ENCODE assay signal across 12 mouse cellular contexts in the genomic region with DNA sequence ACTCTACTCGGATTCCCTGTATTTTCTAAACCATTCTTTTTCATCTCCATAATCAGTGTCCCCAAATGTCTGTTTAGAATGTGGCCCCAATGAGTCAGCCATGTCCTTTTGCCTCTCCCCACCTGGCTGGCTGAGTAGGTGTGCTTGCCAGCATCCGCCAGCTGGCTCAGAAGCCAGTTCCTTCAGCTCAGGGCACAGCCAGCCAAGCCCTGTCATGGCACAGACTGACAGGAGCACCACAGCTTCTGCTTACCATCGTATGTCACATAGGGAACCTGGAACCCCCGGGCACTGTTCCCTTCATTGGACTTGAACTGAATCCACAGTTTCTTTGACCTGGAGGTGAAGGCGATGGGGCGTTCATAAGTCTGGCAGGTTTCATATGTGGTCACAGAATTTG. TPM values are rescaled to one million over a fixed set of nuclear protein-coding genes. Genes with fewer than 3 reads are reported as not detected.
A peak's percentile ranks its signal among the peaks of the same experiment; 100 is the strongest.
DNase-seq lines count a peak whose midpoint lies in the region; ATAC-seq lines count a peak whose summit lies in the region.
"Had no signal": no experiment of that assay in that cellular context is flagged by ENCODE, and none has a peak within 500 bp of the region (broad histone marks: within the 10 kb centered on the region; RNA-seq: fewer than 3 reads in every experiment).

No protein-coding gene starts in this region.

- 85% methylated on average over 6 of the region's 6 CpGs for WGBS in hindbrain, embryonic 16.5 days

- H3K27ac ChIP-seq in hindbrain, embryonic 16.5 days (ENCODE audit: low read depth, low read length): no peak overlapping the region
- H3K27ac ChIP-seq: kidney, postnatal 0 days; limb, embryonic 10.5 days; liver, embryonic 13.5 days had no signal

- H3K4me2 ChIP-seq in hindbrain, embryonic 16.5 days (ENCODE audit: low read length): no peak overlapping the region
- H3K4me2 ChIP-seq: liver, embryonic 13.5 days had no signal

- H3K36me3 ChIP-seq in hindbrain, embryonic 16.5 days (ENCODE audit: control insufficient read depth, insufficient read depth, low read length): no peaks in the 10 kb centered on the region
- H3K36me3 ChIP-seq: limb, embryonic 10.5 days; liver, embryonic 13.5 days had no signal

- H3K4me3 ChIP-seq in hindbrain, embryonic 16.5 days (ENCODE audit: low read length): no peak overlapping the region
- H3K4me3 ChIP-seq: limb, embryonic 10.5 days; liver, embryonic 13.5 days had no signal

- no peak overlapping the region for H3K9ac ChIP-seq in hindbrain, embryonic 16.5 days (ENCODE audit: low read depth, low read length)
- H3K9ac ChIP-seq: liver, embryonic 13.5 days had no signal

- no peaks in the 10 kb centered on the region for H3K9me3 ChIP-seq in hindbrain, embryonic 16.5 days (ENCODE audit: control insufficient read depth, low read length)
- H3K9me3 ChIP-seq: limb, embryonic 10.5 days; liver, embryonic 13.5 days had no signal

- DNase-seq in gastrocnemius, adult 18-20 months (ENCODE audit: low spot score): peak; percentile 12
- no peak for DNase-seq in gastrocnemius, adult 8-10 months (ENCODE audit: low spot score in 2 of 2)
- peak; percentile 21 for DNase-seq in adipocyte (ENCODE audit: low spot score)
- DNase-seq in cerebellum, adult 11-12 months: peak; percentile 89
- DNase-seq in spleen, postnatal 36 days (ENCODE audit: low spot score in 2 of 2): no peak
- no peak for DNase-seq in kidney, adult 11 months

- H3K27me3 ChIP-seq in hindbrain, embryonic 16.5 days (replicated peaks; ENCODE audit: control insufficient read depth, insufficient read depth, low read length): no peaks in the 10 kb centered on the region

- ATAC-seq in erythroblast, adult 5-6 weeks (replicated peaks; ENCODE audit: low FRiP score, poor library complexity, severe bottlenecking): peak; percentile 3; the same call in 1 of the 2 replicates
- ATAC-seq in hindbrain, embryonic 16.5 days: no peak
- ATAC-seq: lung, postnatal 0 days had no signal

- no peaks in the 10 kb centered on the region for H3K4me1 ChIP-seq in hindbrain, embryonic 16.5 days (ENCODE audit: control insufficient read depth, insufficient read depth, low read depth, low read length)
- H3K4me1 ChIP-seq: limb, embryonic 10.5 days; liver, embryonic 13.5 days had no signal

RNA-seq across cellular contexts. Expression of a gene that starts 22.5 kb away (rescaled TPM):
- under 1 TPM; 0.09 to 0.31 TPM for total RNA-seq in gastrocnemius, adult 18-20 months (2021)
- under 1 TPM in 1 of 4 experiments, not detected in 3; 0.05 TPM for total RNA-seq in gastrocnemius, adult 8-10 months (2022)
- 10.7 and 14.0 TPM in 2 replicates for total RNA-seq in erythroblast, adult 5-6 weeks (2015; ENCODE audit: low replicate concordance)
- 9.9 and 19.9 TPM in 2 replicates for total RNA-seq in erythroblast, adult 5-6 weeks (2017; ENCODE audit: low replicate concordance)
- polyA plus RNA-seq in hindbrain, embryonic 16.5 days (2015; fragmentation: Nextera tagmentation; extraction: Ambion mirVana): 16.4 and 21.6 TPM in 2 replicates

RNA-seq across cellular contexts. Expression of a gene that starts 51.7 kb away (rescaled TPM):
- 10 to 100 TPM; 28.8 to 29.0 TPM for total RNA-seq in gastrocnemius, adult 18-20 months (2021)
- 10 to 100 TPM; 28.9 to 32.9 (median 31.3) TPM for total RNA-seq in gastrocnemius, adult 8-10 months (2022)
- total RNA-seq in erythroblast, adult 5-6 weeks (2015; ENCODE audit: low replicate concordance): 30.7 and 31.8 TPM in 2 replicates
- 13.0 and 18.7 TPM in 2 replicates for total RNA-seq in erythroblast, adult 5-6 weeks (2017; ENCODE audit: low replicate concordance)
- polyA plus RNA-seq in hindbrain, embryonic 16.5 days (2015; fragmentation: Nextera tagmentation; extraction: Ambion mirVana): 138 and 147 TPM in 2 replicates

Comparison
In these comparisons a context has a peak if more than half of its experiments do, and no peak if none do; other contexts are left out.
1. DNase-seq: peak in gastrocnemius, adult 18-20 months (single experiment), adipocyte (single experiment) and cerebellum, adult 11-12 months (single experiment); none in gastrocnemius, adult 8-10 months (0 of 2), spleen, postnatal 36 days (0 of 2) and kidney, adult 11 months (single experiment).
2. RNA of a gene that starts 22.5 kb away (total RNA-seq): 9.9 to 19.9 TPM in erythroblast, adult 5-6 weeks; 0.09 to 0.31 TPM in gastrocnemius, adult 18-20 months and 0.05 TPM in gastrocnemius, adult 8-10 months; every median in the first group is over 4 times any median in the second.